Mouse (Mus musculus) E14TG2a.4 (cell line): ENCODE data around the gene Cep170b.

ENCODE experiments used
- CTCF ChIP-seq: conservative IDR thresholded peaks from 2 replicates; pipeline ENCODE4 v1.5.1; 2014; ENCODE audit warnings: low read length
- NANOG ChIP-seq: IDR thresholded peaks from 2 replicates; pipeline ENCODE4 v1.6.1; 2014; ENCODE audit warnings: borderline replicate concordance, low read length, mixed read lengths
- POU5F1 ChIP-seq: IDR thresholded peaks from 2 replicates; pipeline ENCODE4 v1.6.1; 2014; ENCODE audit warnings: low read length, borderline replicate concordance

- TF ChIP-seq CTCF: peak; percentile 48
- no peak for TF ChIP-seq POU5F1
- TF ChIP-seq NANOG: no peak
Observed at GRCm38 (mm10) chr12:112671891-112672290, 48.4 kb upstream of the Cep170b start.
